Mouse (Mus musculus) adrenal gland, adult 18-20 months (tissue): ENCODE measurements around the gene Prpf8. TPM values are rescaled to one million over a fixed set of nuclear protein-coding genes. Genes with fewer than 3 reads are reported as not detected.
"Not testable (repeated sequence)": the region's sequence is repeated elsewhere in the genome, so short reads cannot be mapped to it uniquely, and the experiment has no call there.

Source experiments
- DNase-seq, 2 experiments: peaks; one replicate each; pipeline ENCODE4 v3.0.0; 2021 to 2022; ENCODE audit warnings: low spot score in 2 of 2
- microRNA-seq, 2 experiments: library from miRNA; unstranded; fragments of <30 nt; microRNA quantifications; one replicate each; pipeline ENCODE4 v1.2.0; 2021; ENCODE audit warnings: borderline number of aligned reads in 2 of 2
- total RNA-seq, 2 experiments: library from RNA; stranded (reverse); gene quantifications; 1 replicate in 1 of 2; 2 replicates in 1 of 2; pipeline ENCODE4 v1.2.3; 2021

The Prpf8 gene
- total RNA-seq, 2 experiments from 2014 or later: 118 to 147 TPM

DNA sequence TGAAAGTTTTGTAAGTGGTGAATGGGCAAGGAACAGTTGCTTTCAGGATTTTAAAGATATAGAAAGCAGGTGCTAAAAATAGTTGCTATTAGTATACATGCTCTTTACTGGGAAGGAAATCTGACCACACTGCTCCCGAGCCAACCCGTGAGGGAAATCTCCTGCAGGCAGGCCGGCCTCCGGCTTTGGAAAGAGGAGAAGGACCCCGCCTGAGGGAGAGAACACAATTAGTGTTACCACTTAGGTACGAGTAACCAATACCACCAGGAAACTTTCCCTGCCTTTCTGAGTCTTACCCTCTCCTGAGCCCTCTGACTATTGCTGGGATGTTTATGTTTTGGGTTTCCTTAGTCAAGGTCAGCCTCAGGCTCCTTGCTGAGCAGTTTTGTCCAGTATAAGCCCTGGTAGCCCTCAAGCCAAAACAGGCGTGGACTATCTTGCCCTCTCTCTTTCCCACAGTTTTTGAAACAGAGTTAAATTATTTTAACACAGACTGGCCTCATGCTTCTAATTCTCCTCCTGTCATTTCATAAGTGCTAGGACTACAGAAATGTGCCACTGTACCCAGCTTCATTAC, 66.4 kb downstream of the Prpf8 start:
- DNase-seq: no peak

- DNase-seq: not testable (repeated sequence)
Observed at GRCm38 (mm10) chr11:75556006-75556405, 69.4 kb downstream of the Prpf8 start.

DNA sequence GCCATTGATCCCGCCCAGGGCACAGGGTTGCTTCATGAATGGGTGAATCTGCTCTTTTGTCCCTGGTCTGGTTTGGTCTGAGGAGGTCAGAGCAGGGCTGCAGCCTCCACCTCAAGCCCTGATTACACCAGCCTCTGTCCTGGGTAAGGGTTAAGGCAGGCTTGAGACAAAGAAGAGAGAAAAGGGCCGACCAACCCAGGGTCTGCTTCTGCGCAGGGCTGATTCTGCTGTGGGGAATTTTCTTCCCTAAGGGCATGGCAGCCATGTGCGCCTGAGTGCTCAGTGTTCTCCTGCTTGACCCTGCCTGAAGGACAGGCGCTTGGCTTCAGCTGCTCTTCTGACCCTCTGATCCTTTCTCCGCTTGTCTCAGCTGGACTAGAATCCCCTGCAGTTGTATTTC, 70.5 kb downstream of the Prpf8 start:
- DNase-seq: no peak

DNA sequence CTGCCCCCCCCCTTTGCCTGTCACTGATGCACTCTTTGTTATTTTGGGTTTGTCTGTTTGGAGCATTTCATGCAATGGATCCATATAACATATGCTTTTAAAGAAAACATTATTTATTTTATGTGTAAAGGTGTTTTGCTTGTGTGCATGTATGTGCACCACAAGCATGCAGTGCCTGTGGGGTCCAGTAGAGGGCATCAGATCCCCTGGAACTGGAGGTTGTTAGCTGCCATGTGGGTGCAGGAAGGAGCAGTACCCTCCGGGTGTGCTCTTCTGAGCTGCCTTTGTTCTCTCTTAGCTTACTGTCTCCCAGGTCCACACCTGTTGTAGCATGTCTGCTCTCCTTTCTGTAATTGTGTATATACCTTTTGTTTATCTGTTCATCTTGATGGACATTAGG, 71.5 kb downstream of the Prpf8 start:
- no peak for DNase-seq

Small RNA genes within 50 kb of the gene (microRNA-seq; reads per million reads assigned to microRNA genes)
- gene Mir22: 8,635 to 19,511 reads per million in 2 experiments
- gene Mir3971: 0 reads per million in 2 experiments

Other genes starting within 250 kb of the Prpf8 start
- 10 to 100 TPM; 39.7 to 42.2 TPM for gene Rpa1, start 138.5 kb upstream of the Prpf8 start, total RNA-seq
- gene Smyd4, start 138.4 kb upstream of the Prpf8 start, total RNA-seq: 1 to 10 TPM; 6.6 to 7.9 TPM
- gene Serpinf1, start 64.1 kb upstream of the Prpf8 start, total RNA-seq: 10 to 100 TPM; 13.7 to 28.0 TPM
- not detected for gene Serpinf2, start 47.2 kb upstream of the Prpf8 start, total RNA-seq
- gene Wdr81, start 32.1 kb upstream of the Prpf8 start, total RNA-seq: 10 to 100 TPM; 11.5 to 15.3 TPM
- gene Tlcd2, start 25.1 kb upstream of the Prpf8 start, total RNA-seq: 1 to 10 TPM; 8.1 to 9.1 TPM
- gene Rilp, start 23.3 kb downstream of the Prpf8 start, total RNA-seq: 10 to 100 TPM; 11.5 to 20.8 TPM
- gene Scarf1, start 26.7 kb downstream of the Prpf8 start, total RNA-seq: 1 to 10 TPM; 7.5 TPM
- gene Slc43a2, start 44.9 kb downstream of the Prpf8 start, total RNA-seq: 10 to 100 TPM; 22.8 to 29.1 TPM
- gene Pitpna, start 101.3 kb downstream of the Prpf8 start, total RNA-seq: 100 to 1,000 TPM; 152 to 175 TPM
- 10 to 100 TPM; 24.9 to 36.9 TPM for gene Inpp5k, start 144.2 kb downstream of the Prpf8 start, total RNA-seq
- gene Myo1c, start 163.7 kb downstream of the Prpf8 start, total RNA-seq: 100 to 1,000 TPM; 144 to 160 TPM
- gene Crk, start 192.4 kb downstream of the Prpf8 start, total RNA-seq: 100 to 1,000 TPM; 115 to 132 TPM
- gene Ywhae, start 246.1 kb downstream of the Prpf8 start, total RNA-seq: 100 to 1,000 TPM; 639 to 647 TPM